Mouse (Mus musculus): ENCODE data around the gene Pex7. TPM values are rescaled to one million over a fixed set of nuclear protein-coding genes. Genes with fewer than 3 reads are reported as not detected.

Pex7 gene
- polyA plus RNA-seq, 1 experiment from 2014 or later: 44.5 TPM

DNA sequence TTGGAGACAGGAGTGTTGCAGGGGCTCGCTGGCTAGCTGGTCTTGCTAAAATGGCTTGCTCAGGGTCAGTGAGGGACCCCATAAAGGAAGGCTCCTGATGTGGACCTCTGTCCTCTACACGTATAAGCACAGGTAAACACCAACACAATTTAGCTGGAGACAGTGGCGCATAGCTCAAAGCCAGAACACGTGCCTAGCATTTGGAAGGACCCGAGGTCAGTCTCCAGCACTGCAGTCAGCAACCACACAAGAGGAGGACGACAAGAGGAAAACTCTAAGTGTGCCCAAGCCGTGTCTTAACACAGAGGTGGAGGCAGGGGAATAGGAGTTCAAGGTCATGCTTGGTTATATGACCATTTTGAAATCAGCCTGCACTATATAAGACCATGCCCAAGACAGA is 32.6 kb upstream of the Pex7 start:
- Histone ChIP-seq H3K4me3 (ENCODE audit: control insufficient read depth in 1 of 2, insufficient read depth in 1 of 2, low read depth in 1 of 2, low read length in 2 of 2) (no peak overlapping the region), H3K4me2 (ENCODE audit: low read length) (no peak overlapping the region), H3K9me3 (ENCODE audit: control insufficient read depth, low read length) (no peaks in the 10 kb centered on the region), H3K9ac (ENCODE audit: low read length) (no peak overlapping the region), H3K27ac (replicated peaks in 1 of 2; ENCODE audit: control insufficient read depth in 1 of 2, insufficient read depth in 1 of 2, low read depth in 2 of 2, low read length in 2 of 2) (no peak overlapping the region), H3K4me1 (ENCODE audit: control insufficient read depth in 2 of 2, insufficient read depth in 2 of 2, low read length in 2 of 2) (peaks cover 19 to 46% of the 10 kb centered on the region in 2 experiments), H3K36me3 (ENCODE audit: control insufficient read depth, insufficient read depth, low read length) (no peaks in the 10 kb centered on the region), H3K27me3 (ENCODE audit: control insufficient read depth, insufficient read depth, low read length) (no peaks in the 10 kb centered on the region)
- ATAC-seq (ENCODE audit: insufficient number of reproducible peaks, insufficient read depth, low FRiP score, low read depth): no peak
- WGBS: 74% methylated on average over 7 of the region's 7 CpGs

DNA sequence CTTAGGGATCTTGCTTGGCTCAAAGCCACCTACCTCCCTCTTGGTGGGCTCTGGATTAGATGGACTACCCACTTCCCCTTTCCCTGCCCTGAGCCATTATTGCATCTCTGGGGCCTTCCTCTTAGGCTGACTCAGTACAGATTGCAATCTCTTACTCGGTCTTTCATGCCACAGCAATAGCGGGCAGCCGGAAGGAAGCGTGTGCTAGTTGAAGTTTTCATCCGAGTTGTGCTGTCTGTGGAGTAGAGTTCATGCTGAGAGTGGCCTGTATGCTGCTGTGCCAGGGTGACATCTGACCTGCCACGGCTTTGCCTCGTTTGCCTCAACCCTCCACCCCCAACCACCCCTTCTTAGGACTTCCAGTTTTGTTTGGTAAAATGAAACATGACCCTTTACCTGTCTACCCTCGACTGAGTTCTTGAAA is 31.8 kb upstream of the Pex7 start:
- H3K36me3 ChIP-seq (ENCODE audit: control insufficient read depth, insufficient read depth, low read length): no peaks in the 10 kb centered on the region
- H3K4me2 ChIP-seq (ENCODE audit: low read length): no peak overlapping the region
- WGBS: 52% methylated on average over 8 of the region's 8 CpGs
- no peak overlapping the region for H3K4me3 ChIP-seq (ENCODE audit: control insufficient read depth in 1 of 2, insufficient read depth in 1 of 2, low read depth in 1 of 2, low read length in 2 of 2)
- no peak overlapping the region for H3K27ac ChIP-seq (replicated peaks in 1 of 2; ENCODE audit: control insufficient read depth in 1 of 2, insufficient read depth in 1 of 2, low read depth in 2 of 2, low read length in 2 of 2)
- ATAC-seq (ENCODE audit: insufficient number of reproducible peaks, insufficient read depth, low FRiP score, low read depth): no peak
- H3K9me3 ChIP-seq (ENCODE audit: control insufficient read depth, low read length): no peaks in the 10 kb centered on the region
- H3K9ac ChIP-seq (ENCODE audit: low read length): no peak overlapping the region
- H3K27me3 ChIP-seq (ENCODE audit: control insufficient read depth, insufficient read depth, low read length): no peaks in the 10 kb centered on the region
- peaks cover 19 to 46% of the 10 kb centered on the region in 2 experiments for H3K4me1 ChIP-seq (ENCODE audit: control insufficient read depth in 2 of 2, insufficient read depth in 2 of 2, low read length in 2 of 2)

DNA sequence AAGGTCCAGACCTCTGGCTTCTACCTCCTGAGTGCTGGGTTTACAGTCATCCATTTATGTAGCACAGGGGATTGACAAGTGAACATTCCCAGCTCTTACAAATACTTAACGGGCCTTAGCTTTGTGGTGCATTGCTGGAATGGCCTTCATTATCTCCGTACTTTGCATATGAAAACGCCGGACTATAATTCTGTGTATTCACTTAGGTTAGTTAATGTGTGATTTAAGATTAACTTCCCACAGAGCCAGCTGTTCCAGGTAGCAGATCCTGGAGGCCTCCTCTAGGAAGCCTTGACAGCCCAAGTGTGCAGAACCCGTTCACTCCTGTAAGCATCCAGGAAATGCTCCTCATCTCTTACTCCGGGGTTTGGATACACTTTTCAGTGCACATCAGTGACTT is 31.2 kb upstream of the Pex7 start:
- H3K4me3 ChIP-seq (ENCODE audit: control insufficient read depth in 1 of 2, insufficient read depth in 1 of 2, low read depth in 1 of 2, low read length in 2 of 2): no peak overlapping the region
- no peaks in the 10 kb centered on the region for H3K27me3 ChIP-seq (ENCODE audit: control insufficient read depth, insufficient read depth, low read length)
- no peak overlapping the region for H3K27ac ChIP-seq (replicated peaks in 1 of 2; ENCODE audit: control insufficient read depth in 1 of 2, insufficient read depth in 1 of 2, low read depth in 2 of 2, low read length in 2 of 2)
- whole genome bisulfite sequencing: 75% methylated on average over 6 of the region's 6 CpGs
- H3K4me1 ChIP-seq (ENCODE audit: control insufficient read depth in 2 of 2, insufficient read depth in 2 of 2, low read length in 2 of 2): peaks cover 19 to 46% of the 10 kb centered on the region in 2 experiments
- no peak overlapping the region for H3K9ac ChIP-seq (ENCODE audit: low read length)
- no peak overlapping the region for H3K4me2 ChIP-seq (ENCODE audit: low read length)
- H3K36me3 ChIP-seq (ENCODE audit: control insufficient read depth, insufficient read depth, low read length): no peaks in the 10 kb centered on the region
- no peak for ATAC-seq (ENCODE audit: insufficient number of reproducible peaks, insufficient read depth, low FRiP score, low read depth)
- no peaks in the 10 kb centered on the region for H3K9me3 ChIP-seq (ENCODE audit: control insufficient read depth, low read length)

DNA sequence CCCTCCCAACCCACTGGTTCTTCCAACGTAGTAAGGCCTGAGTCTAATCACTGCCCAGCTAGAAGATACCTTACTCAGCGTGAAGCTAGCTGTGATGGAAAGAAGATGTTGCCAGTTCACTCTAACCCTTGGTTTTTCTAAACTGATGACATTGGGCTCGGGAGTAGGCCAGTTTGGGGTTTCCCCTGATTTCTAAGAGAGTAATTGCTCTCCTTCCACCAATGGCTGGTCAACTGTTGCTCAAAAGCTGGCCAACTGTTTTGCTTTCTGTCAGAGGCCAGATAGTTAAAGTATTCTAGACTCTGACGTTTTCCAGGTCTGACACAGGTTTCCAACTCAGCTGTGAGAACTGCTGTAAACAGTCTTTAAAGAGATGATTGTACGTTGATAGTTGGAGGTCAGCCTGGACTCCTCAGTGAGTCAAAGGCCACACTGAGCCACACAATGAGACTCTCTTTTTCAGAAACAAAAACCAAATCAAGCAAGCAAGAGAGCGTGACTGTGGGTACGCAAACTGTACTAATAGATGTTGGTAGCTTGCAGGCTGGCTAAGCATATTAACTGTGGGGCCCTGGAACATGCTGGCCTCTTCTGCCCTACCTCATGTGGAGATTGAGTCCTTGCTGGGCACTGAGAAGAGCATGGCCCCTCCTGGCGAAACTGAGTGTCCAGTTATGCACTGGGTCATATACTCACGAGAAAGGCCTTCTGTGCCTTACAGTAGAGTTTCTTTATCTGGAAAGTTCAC is 29.6 kb upstream of the Pex7 start:
- 55% methylated on average over 9 of the region's 9 CpGs for WGBS
- no peaks in the 10 kb centered on the region for H3K9me3 ChIP-seq (ENCODE audit: control insufficient read depth, low read length)
- no peaks in the 10 kb centered on the region for H3K27me3 ChIP-seq (ENCODE audit: control insufficient read depth, insufficient read depth, low read length)
- ATAC-seq (ENCODE audit: insufficient number of reproducible peaks, insufficient read depth, low FRiP score, low read depth): no peak
- 0 out of 4 replicates have a peak overlapping the region, but pooled peaks of 1 of the 2 experiments have one; percentile 6 for H3K27ac ChIP-seq (replicated peaks in 1 of 2; ENCODE audit: control insufficient read depth in 1 of 2, insufficient read depth in 1 of 2, low read depth in 2 of 2, low read length in 2 of 2)
- peak overlapping the region in 1 of 2 experiments; percentile 13; a peak in 1 of 4 replicates for H3K4me3 ChIP-seq (ENCODE audit: control insufficient read depth in 1 of 2, insufficient read depth in 1 of 2, low read depth in 1 of 2, low read length in 2 of 2)
- no peaks in the 10 kb centered on the region for H3K36me3 ChIP-seq (ENCODE audit: control insufficient read depth, insufficient read depth, low read length)
- H3K4me2 ChIP-seq (ENCODE audit: low read length): peak overlapping the region; percentile 88
- H3K4me1 ChIP-seq (ENCODE audit: control insufficient read depth in 2 of 2, insufficient read depth in 2 of 2, low read length in 2 of 2): peaks cover 19 to 54% of the 10 kb centered on the region in 2 experiments
- H3K9ac ChIP-seq (ENCODE audit: low read length): peak overlapping the region; percentile 13; the same call in 1 of the 2 replicates

DNA sequence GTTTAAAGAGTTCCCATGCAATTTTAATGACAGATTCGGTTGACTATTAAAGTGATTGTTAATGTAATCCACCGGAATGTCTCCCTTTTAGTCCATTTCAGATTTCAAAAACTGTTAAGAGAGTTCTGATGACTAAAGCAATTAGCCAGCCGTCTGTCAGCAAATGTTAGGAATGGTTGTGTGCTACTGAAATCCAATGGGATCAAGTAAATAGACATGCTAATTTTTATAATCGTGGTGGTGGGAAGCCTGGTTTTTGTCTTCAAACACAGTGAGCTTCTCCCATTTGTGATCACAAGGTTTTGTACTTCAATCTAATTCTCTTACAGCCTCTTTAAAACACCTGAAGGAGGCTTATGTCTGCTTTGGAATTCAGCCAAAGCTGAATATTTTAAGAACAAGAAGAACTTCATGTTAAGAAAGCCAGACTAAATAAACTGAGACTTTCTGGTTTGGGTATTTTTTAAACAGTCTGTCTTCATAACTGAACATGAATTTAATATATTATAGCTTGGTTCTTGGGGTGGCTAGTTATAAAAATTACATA is 28.4 kb upstream of the Pex7 start:
- ATAC-seq (ENCODE audit: insufficient number of reproducible peaks, insufficient read depth, low FRiP score, low read depth): no peak
- peak overlapping the region in 1 of 2 experiments; percentile 65; a peak in 2 of 4 replicates for H3K4me3 ChIP-seq (ENCODE audit: control insufficient read depth in 1 of 2, insufficient read depth in 1 of 2, low read depth in 1 of 2, low read length in 2 of 2)
- 49% methylated on average over 4 of the region's 4 CpGs for WGBS
- H3K36me3 ChIP-seq (ENCODE audit: control insufficient read depth, insufficient read depth, low read length): no peaks in the 10 kb centered on the region
- H3K27me3 ChIP-seq (ENCODE audit: control insufficient read depth, insufficient read depth, low read length): no peaks in the 10 kb centered on the region
- peak overlapping the region; percentile 82 for H3K9ac ChIP-seq (ENCODE audit: low read length)
- peaks cover 15 to 49% of the 10 kb centered on the region in 2 experiments for H3K4me1 ChIP-seq (ENCODE audit: control insufficient read depth in 2 of 2, insufficient read depth in 2 of 2, low read length in 2 of 2)
- H3K9me3 ChIP-seq (ENCODE audit: control insufficient read depth, low read length): no peaks in the 10 kb centered on the region
- no peak overlapping the region for H3K27ac ChIP-seq (replicated peaks in 1 of 2; ENCODE audit: control insufficient read depth in 1 of 2, insufficient read depth in 1 of 2, low read depth in 2 of 2, low read length in 2 of 2)
- peak overlapping the region; percentile 88 for H3K4me2 ChIP-seq (ENCODE audit: low read length)

DNA sequence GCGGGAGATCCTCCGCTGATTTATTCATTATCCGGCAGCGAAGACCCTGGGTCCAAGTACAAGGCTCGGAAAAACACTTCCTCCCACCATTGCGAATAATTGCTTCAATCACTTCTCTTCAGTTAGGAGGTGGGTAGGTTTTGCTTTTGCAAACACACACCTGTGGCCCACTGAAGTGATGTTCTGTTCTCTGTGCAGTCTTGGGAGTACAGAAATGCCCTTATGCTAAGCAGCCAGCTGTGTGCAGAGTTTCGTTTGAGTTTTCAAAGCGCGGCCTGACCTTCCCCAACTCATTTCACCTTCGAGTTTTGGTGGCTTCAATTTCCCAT is 27.8 kb upstream of the Pex7 start:
- ATAC-seq (ENCODE audit: insufficient number of reproducible peaks, insufficient read depth, low FRiP score, low read depth): no peak
- Histone ChIP-seq H3K9ac (ENCODE audit: low read length) (peak overlapping the region; percentile 82), H3K4me1 (ENCODE audit: control insufficient read depth in 2 of 2, insufficient read depth in 2 of 2, low read length in 2 of 2) (peaks cover 15 to 43% of the 10 kb centered on the region in 2 experiments), H3K4me3 (ENCODE audit: control insufficient read depth in 1 of 2, insufficient read depth in 1 of 2, low read depth in 1 of 2, low read length in 2 of 2) (peak overlapping the region; percentile 65 to 87), H3K27ac (replicated peaks in 1 of 2; ENCODE audit: control insufficient read depth in 1 of 2, insufficient read depth in 1 of 2, low read depth in 2 of 2, low read length in 2 of 2) (peak overlapping the region; percentile 11 to 97; a peak in 3 of 4 replicates), H3K9me3 (ENCODE audit: control insufficient read depth, low read length) (no peaks in the 10 kb centered on the region), H3K27me3 (ENCODE audit: control insufficient read depth, insufficient read depth, low read length) (no peaks in the 10 kb centered on the region), H3K4me2 (ENCODE audit: low read length) (peak overlapping the region; percentile 88), H3K36me3 (ENCODE audit: control insufficient read depth, insufficient read depth, low read length) (no peaks in the 10 kb centered on the region)
- 5% methylated on average over 10 of the region's 10 CpGs for WGBS

DNA sequence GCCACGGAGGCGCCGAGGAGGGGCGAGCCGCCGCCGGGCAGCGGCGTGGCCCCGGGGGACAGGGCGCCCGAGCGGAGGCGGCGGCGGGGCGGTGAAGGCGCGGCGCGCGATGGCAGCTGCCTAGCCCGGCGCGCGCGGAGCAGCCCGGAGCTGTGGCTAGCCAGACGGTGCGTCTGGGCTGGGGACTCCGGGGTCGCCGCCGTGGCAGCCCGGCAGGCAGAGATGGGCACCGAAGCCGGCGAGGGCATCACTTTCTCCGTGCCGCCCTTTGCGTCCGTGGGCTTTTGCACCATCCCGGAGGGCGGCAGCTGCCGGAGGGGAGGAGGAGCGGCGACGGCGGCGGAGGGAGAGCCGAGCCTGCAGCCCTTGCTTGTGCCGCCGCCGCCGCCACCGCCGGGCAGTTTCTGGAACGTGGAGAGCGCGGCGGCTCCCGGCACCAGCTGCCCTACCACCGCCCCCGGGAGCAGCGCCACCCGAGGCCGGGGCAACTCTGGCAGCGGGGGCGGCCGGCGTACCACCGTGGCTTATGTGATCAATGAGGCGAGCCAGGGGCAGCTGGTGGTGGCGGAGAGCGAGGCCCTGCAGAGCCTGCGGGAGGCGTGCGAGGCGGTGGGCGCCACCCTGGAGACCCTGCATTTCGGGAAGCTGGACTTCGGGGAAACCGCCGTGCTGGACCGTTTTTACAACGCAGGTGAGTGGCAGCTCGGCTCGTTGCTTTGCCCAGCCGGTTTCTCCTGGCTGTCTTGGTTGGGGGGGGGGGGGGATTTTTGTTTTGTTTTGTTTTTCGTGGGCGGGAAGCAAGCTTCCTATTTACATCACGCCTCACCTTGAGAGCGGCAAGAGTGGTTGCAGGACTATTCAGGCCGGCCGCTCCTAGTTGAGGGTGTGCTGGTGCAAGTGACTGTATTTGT is 27.1 kb upstream of the Pex7 start, which contains the start of gene Map3k5:
Gene Map3k5 (plus strand): TSS at position 89 of the 911 bp plus-strand sequence.
- H3K27ac ChIP-seq (replicated peaks in 1 of 2; ENCODE audit: control insufficient read depth in 1 of 2, insufficient read depth in 1 of 2, low read depth in 2 of 2, low read length in 2 of 2): peak within 1 kb of the TSS; percentile 79 to 97
- ATAC-seq (ENCODE audit: insufficient number of reproducible peaks, insufficient read depth, low FRiP score, low read depth): peak; percentile 59
- H3K4me3 ChIP-seq (ENCODE audit: control insufficient read depth in 1 of 2, insufficient read depth in 1 of 2, low read depth in 1 of 2, low read length in 2 of 2): peak within 1 kb of the TSS; percentile 65 to 87
- H3K9ac ChIP-seq (ENCODE audit: low read length): peak within 1 kb of the TSS; percentile 82
- no peaks in the 10 kb centered on the region for H3K9me3 ChIP-seq (ENCODE audit: control insufficient read depth, low read length)
- H3K27me3 ChIP-seq (ENCODE audit: control insufficient read depth, insufficient read depth, low read length): no peaks in the 10 kb centered on the region
- under 1% methylated on average over 83 of the region's 95 CpGs for WGBS
- peaks cover 10 to 39% of the 10 kb centered on the region in 2 experiments for H3K4me1 ChIP-seq (ENCODE audit: control insufficient read depth in 2 of 2, insufficient read depth in 2 of 2, low read length in 2 of 2)
- H3K36me3 ChIP-seq (ENCODE audit: control insufficient read depth, insufficient read depth, low read length): no peaks in the 10 kb centered on the region
- H3K4me2 ChIP-seq (ENCODE audit: low read length): peak within 1 kb of the TSS; percentile 88

Data from heart, embryonic 14.5 days (tissue).